Mouse (Mus musculus) stomach, postnatal 0 days (tissue): ENCODE results near the gene Ndufs7.

Experiments
- CTCF ChIP-seq: IDR thresholded peaks from 2 replicates; pipeline ENCODE4 v1.5.1; 2016; ENCODE audit warnings: antibody characterized with exemption, low read depth, mild to moderate bottlenecking, moderate library complexity
- EP300 ChIP-seq: optimal IDR thresholded peaks from 2 replicates; pipeline ENCODE3; 2016; ENCODE audit warnings: antibody characterized with exemption

DNA sequence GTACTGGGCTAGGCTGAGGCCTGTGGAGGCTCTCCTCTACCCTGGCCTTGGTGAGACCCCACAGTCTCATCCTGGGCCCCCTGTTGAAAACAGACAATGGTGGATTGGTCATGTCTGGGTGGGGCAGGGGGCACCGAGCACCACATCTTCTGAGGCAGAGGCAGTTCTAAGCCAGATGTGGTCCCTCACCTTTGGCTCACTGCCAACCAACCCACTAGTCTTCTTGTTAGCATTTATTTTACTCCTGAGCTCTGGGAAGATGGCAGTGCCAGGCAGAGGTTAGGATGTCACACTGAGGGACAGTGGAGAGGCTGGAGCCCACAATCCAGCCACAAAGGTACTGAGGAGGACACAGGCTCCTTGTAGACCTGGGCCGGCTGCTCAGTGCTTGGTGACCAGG lies 9.0 kb downstream of the Ndufs7 start:
- TF ChIP-seq CTCF, result no peak
- no peak for TF ChIP-seq EP300
